Mouse (Mus musculus): Measurements from ENCODE around the gene Copg1. TPM values are rescaled to one million over a fixed set of nuclear protein-coding genes. Genes with fewer than 3 reads are reported as not detected.

Gene Copg1
- 85.1 and 99.3 TPM in 2 replicates for total RNA-seq (2012; rRNA removed)
- 75.6 and 78.3 TPM in 2 replicates for total RNA-seq (2014; rRNA removed)
- 81.3 and 91.9 TPM in 2 replicates for polyA plus RNA-seq (2012; ENCODE audit: insufficient read length, low read depth)

GRCm38 (mm10) chr6:87887594-87888233 is at the start of gene Copg1:
Gene Copg1, plus strand, starts transcription at chr6:87887814.
- Histone ChIP-seq H3K4me3 (replicated peaks in 1 of 3; ENCODE audit: low read depth in 2 of 3, low read length in 2 of 3, poor library complexity in 1 of 3) (peak within 1 kb of the TSS; percentile 77 to 99 (median 95)), H3K27ac (ENCODE audit: insufficient read depth, low read depth) (peak within 1 kb of the TSS; percentile 29), H3K36me3 (replicated peaks in 1 of 2; ENCODE audit: control insufficient read depth in 1 of 2, insufficient read depth in 1 of 2, low read length in 1 of 2) (peaks cover 33 to 39% of the 10 kb centered on the region in 2 experiments), H3K9ac (ENCODE audit: insufficient read depth, low read depth) (peak within 1 kb of the TSS; percentile 98), H3K4me1 (ENCODE audit: control insufficient read depth in 1 of 2, insufficient read depth in 2 of 2) (peaks cover 5 to 23% of the 10 kb centered on the region in 2 experiments), H3K4me2 (ENCODE audit: insufficient read depth, low read depth, poor library complexity, severe bottlenecking) (peak within 1 kb of the TSS; percentile 100), H3K27me3 (replicated peaks) (peaks cover 3% of the 10 kb centered on the region), H3K79me2 (replicated peaks; ENCODE audit: control insufficient read depth, extremely low read depth, insufficient read depth, poor library complexity, severe bottlenecking) (peaks cover 18% of the 10 kb centered on the region), H3K9me3 (replicated peaks; ENCODE audit: low read length) (no peaks in the 10 kb centered on the region)
- TF ChIP-seq MAFK (IDR thresholded peaks at IDR 0.05; ENCODE audit: insufficient replicate concordance, low read length) = no peak
- peak; percentile 77 for TF ChIP-seq HCFC1 (IDR thresholded peaks at IDR 0.05; ENCODE audit: low read depth, low read length)
- TF ChIP-seq MEF2A (IDR thresholded peaks at IDR 0.05; ENCODE audit: borderline replicate concordance, low read depth, low read length) = peak; percentile 57
- TF ChIP-seq TCF12 (IDR thresholded peaks at IDR 0.05; ENCODE audit: low read depth, low read length) = peak; percentile 93
- peak; percentile 56; the same call in 1 of the 2 replicates for TF ChIP-seq SIN3A (IDR thresholded peaks at IDR 0.05; ENCODE audit: low read length)
- peak; percentile 72; the same call in 1 of the 2 replicates for TF ChIP-seq MAX (IDR thresholded peaks at IDR 0.05; ENCODE audit: low read length)
- no peak; the same call in 1 of the 2 replicates for TF ChIP-seq TBP (conservative IDR thresholded peaks at IDR 0.05; ENCODE audit: low read depth, low read length)
- no peak; the same call in 1 of the 2 replicates for TF ChIP-seq ZNF384 (IDR thresholded peaks at IDR 0.05; ENCODE audit: low read depth, low read length)
- peak; percentile 53; the same call in 1 of the 2 replicates for TF ChIP-seq IRF4 (IDR thresholded peaks at IDR 0.05; ENCODE audit: low read depth, low read length)
- TF ChIP-seq ZC3H11A (IDR thresholded peaks at IDR 0.05; ENCODE audit: low read depth, low read length) = no peak; the same call in 1 of the 2 replicates
- no peak for TF ChIP-seq UBTF (IDR thresholded peaks at IDR 0.05; ENCODE audit: low read depth, low read length)
- TF ChIP-seq BHLHE40 (IDR thresholded peaks at IDR 0.05; ENCODE audit: low read depth, low read length) = 0 out of 2 replicates have a peak, but pooled peaks have one; percentile 5
- TF ChIP-seq KAT2A (IDR thresholded peaks at IDR 0.05; ENCODE audit: insufficient replicate concordance, low read length) = no peak
- TF ChIP-seq JUN (IDR thresholded peaks at IDR 0.05; ENCODE audit: insufficient read depth, low read depth, low read length) = no peak
- peak; percentile 76; the same call in 1 of the 2 replicates for TF ChIP-seq MAZ (IDR thresholded peaks at IDR 0.05; ENCODE audit: low read depth, low read length)
- no peak for TF ChIP-seq E2F4 (IDR thresholded peaks at IDR 0.05; ENCODE audit: insufficient replicate concordance, low read depth, low read length)
- no peak for TF ChIP-seq RCOR1 (conservative IDR thresholded peaks at IDR 0.05; ENCODE audit: low read depth, low read length)
- TF ChIP-seq POLR2AphosphoS2 (IDR thresholded peaks at IDR 0.05; ENCODE audit: low read depth, low read length) = peak; percentile 83; the same call in 1 of the 2 replicates
- no peak; the same call in 1 of the 2 replicates for TF ChIP-seq ZMIZ1 (IDR thresholded peaks at IDR 0.05; ENCODE audit: low read depth, low read length)
- peak; percentile 97 for TF ChIP-seq POLR2A (IDR thresholded peaks at IDR 0.05; ENCODE audit: low read depth, low read length)
- TF ChIP-seq ZKSCAN1 (IDR thresholded peaks at IDR 0.05; ENCODE audit: borderline replicate concordance, low read depth, low read length) = no peak
- TF ChIP-seq EP300 (IDR thresholded peaks at IDR 0.05; ENCODE audit: low read length) = no peak
- 0 out of 2 replicates have a peak, but pooled peaks have one; percentile 26 for TF ChIP-seq CHD2 (IDR thresholded peaks at IDR 0.05; ENCODE audit: low read length)
- peak; percentile 87 for TF ChIP-seq SMC3 (IDR thresholded peaks at IDR 0.05; ENCODE audit: low read depth, low read length)
- TF ChIP-seq MYC (IDR thresholded peaks at IDR 0.05; ENCODE audit: low read depth, low read length) = peak; percentile 72
- TF ChIP-seq NRF1 (IDR thresholded peaks at IDR 0.05; ENCODE audit: low read depth, low read length) = peak; percentile 96
- peak; percentile 91 for TF ChIP-seq ELF1 (IDR thresholded peaks at IDR 0.05; ENCODE audit: low read depth, low read length)
- no peak for TF ChIP-seq USF2 (conservative IDR thresholded peaks at IDR 0.05; ENCODE audit: low read depth, low read length)
- peak; percentile 49 for TF ChIP-seq RAD21 (IDR thresholded peaks at IDR 0.05; ENCODE audit: low read depth, low read length)
- peak; percentile 90 for TF ChIP-seq NELFE (IDR thresholded peaks at IDR 0.05; ENCODE audit: low read depth, low read length)
- no peak for TF ChIP-seq CHD1 (IDR thresholded peaks at IDR 0.05; ENCODE audit: low read depth, low read length)
- TF ChIP-seq GABPA (IDR thresholded peaks at IDR 0.05; ENCODE audit: insufficient replicate concordance, low read depth, low read length) = no peak
- TF ChIP-seq MXI1 (IDR thresholded peaks at IDR 0.05; ENCODE audit: low read depth, low read length) = peak; percentile 66; the same call in 1 of the 2 replicates
- TF ChIP-seq CTCF (conservative IDR thresholded peaks at IDR 0.05 in 1 of 2, IDR thresholded peaks at IDR 0.05 in 1 of 2; ENCODE audit: low read depth in 2 of 2, low read length in 2 of 2) = peak; percentile 48 to 91; a peak in 3 of 4 replicates
- no peak for TF ChIP-seq USF1 (IDR thresholded peaks at IDR 0.05; ENCODE audit: low read depth, low read length)
- TF ChIP-seq JUND (conservative IDR thresholded peaks at IDR 0.05; ENCODE audit: low read depth, low read length) = 0 out of 2 replicates have a peak, but pooled peaks have one; percentile 23
- 0 out of 2 replicates have a peak, but pooled peaks have one; percentile 8 for TF ChIP-seq ETS1 (conservative IDR thresholded peaks at IDR 0.05; ENCODE audit: low read depth, low read length)
- TF ChIP-seq PAX5 (IDR thresholded peaks at IDR 0.05; ENCODE audit: low read length) = no peak
- dilution Hi-C loops (cut with MboI; ENCODE audit: extremely low pct_ligation_motif_present, extremely low pct_unique_long_range_greater_than_20kb, low sequenced_read_pairs) = no loop called here
- in situ Hi-C loops (cut with MboI; ENCODE audit: low pct_ligation_motif_present, low pct_unique_long_range_greater_than_20kb, low sequenced_read_pairs) = no loop called here
- peak; percentile 98 for DNase-seq (ENCODE audit: extremely low read depth)
